Mouse (Mus musculus) lung, postnatal 36 days (tissue): Measurements from ENCODE around the gene Gli3.

Experiments
- DNase-seq: peaks from one replicate; pipeline ENCODE4 v3.0.0; 2022; ENCODE audit warnings: mixed read lengths

The Gli3 gene

DNA sequence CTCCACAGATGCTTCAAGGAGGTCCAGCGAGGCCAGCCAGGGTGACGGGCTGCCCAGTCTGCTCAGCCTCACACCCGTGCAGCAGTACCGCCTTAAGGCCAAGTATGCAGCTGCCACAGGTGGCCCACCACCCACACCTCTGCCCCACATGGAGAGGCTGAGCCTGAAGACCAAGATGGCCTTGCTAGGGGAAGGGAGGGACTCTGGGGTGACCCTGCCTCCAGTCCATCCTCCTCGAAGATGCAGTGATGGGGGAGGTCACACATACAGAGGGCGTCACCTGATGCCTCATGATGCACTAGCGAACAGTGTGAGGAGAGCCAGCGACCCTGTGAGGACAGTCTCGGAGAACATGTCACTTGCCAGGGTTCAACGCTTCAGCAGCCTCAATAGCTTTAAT, 261.7 kb downstream of the Gli3 start:
- no peak for DNase-seq

GRCm38 (mm10) chr13:15741771-15742170, 278.7 kb downstream of the Gli3 start:
- peak; percentile 79 for DNase-seq

- DNase-seq = no peak
Measured at GRCm38 (mm10) chr13:15742308-15742707, 279.3 kb downstream of the Gli3 start.

DNA sequence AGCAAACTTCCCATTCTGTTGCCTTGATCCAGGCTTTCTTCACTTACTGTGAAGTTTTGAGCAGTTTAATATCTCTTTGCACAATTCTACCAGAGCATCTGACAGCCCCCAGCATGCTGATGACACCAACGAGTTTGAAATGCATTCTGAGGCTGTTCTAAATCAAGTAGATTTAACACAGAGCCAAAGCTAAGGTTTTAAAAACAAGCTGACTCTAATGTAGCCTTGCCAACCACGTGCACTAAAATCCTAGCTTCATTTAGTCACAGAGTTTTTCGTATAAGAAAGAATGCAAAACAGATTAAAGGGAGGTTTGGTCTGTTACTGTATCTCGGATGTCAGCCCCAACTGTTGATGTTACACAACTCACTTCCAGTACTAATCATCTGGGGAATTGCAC, 279.7 kb downstream of the Gli3 start:
- no peak for DNase-seq

DNA sequence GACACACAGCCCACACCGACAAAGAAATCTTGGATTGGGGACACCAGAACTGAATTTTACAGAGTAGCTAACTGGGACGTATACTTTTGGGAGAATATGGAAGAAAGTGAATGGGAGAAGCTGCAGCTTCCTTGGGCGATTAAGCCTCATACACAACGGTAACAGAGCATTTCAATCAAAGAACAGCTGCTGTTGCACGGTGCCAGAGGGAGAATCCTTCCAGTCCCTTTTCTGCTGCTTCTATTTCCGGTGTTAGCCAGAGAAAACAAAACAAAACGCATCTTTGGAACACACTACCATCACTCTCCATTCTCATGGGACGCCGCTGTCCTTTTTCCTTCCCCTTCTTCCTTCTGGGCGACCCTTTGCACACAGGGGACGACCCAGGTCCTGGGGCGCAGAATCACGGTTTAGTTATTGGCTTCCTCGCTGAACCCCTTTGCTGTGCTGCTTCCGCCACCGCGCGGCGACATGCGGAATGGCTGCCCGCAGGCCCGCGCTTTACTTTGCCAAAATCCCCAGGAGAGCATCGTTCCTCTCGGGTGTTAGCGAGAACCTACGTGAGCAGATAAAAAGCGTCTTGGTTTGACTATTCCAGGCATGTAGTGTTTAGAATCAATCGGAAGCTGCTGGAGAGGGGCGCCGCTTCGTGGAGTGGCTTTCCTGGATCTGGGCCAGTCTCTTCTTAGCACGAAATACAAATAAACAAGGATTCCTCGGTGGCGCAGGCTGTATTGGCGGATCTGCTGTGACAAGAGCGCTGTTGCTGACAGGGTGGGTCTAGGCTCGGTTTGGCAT, 296.0 kb downstream of the Gli3 start:
- peak; percentile 75 for DNase-seq

- DNase-seq = no peak
Measured at GRCm38 (mm10) chr13:15759633-15760441, 296.8 kb downstream of the Gli3 start.

GRCm38 (mm10) chr13:15762291-15762690, 299.3 kb downstream of the Gli3 start:
- DNase-seq = no peak

- peak; percentile 46 for DNase-seq
Measured at GRCm38 (mm10) chr13:15762901-15763417, 299.9 kb downstream of the Gli3 start.

GRCm38 (mm10) chr13:15777624-15778023, 314.6 kb downstream of the Gli3 start:
- no peak for DNase-seq
